Mouse (Mus musculus) erythroid progenitor cell, adult 5-6 weeks (primary cell): ENCODE data around the gene Abhd2. TPM values are rescaled to one million over a fixed set of nuclear protein-coding genes. Genes with fewer than 3 reads are reported as not detected.

ENCODE experiments used
- ATAC-seq: replicated peaks from 2 replicates; pipeline ENCODE4 v1.8.0; 2016; ENCODE audit warnings: moderate number of reproducible peaks, mild to moderate bottlenecking, moderate TSS enrichment, inconsistent platforms; ENCODE audit not compliant: poor library complexity, low FRiP score, severe bottlenecking
- total RNA-seq, 2 experiments: library from RNA; stranded (forward) in 1 of 2; stranded (reverse) in 1 of 2; fragments of 150-400 nt in 1 of 2; fragments of 186-747, 209-891 nt in 1 of 2; gene quantifications; 2 replicates each; pipeline versions ENCODE4 v1.2.3 to v1.2.4; 2015 to 2017; ENCODE audit warnings: low replicate concordance in 2 of 2

The Abhd2 gene
- total RNA-seq, 2 experiments from 2014 or later: 21.9 to 39.0 TPM

DNA sequence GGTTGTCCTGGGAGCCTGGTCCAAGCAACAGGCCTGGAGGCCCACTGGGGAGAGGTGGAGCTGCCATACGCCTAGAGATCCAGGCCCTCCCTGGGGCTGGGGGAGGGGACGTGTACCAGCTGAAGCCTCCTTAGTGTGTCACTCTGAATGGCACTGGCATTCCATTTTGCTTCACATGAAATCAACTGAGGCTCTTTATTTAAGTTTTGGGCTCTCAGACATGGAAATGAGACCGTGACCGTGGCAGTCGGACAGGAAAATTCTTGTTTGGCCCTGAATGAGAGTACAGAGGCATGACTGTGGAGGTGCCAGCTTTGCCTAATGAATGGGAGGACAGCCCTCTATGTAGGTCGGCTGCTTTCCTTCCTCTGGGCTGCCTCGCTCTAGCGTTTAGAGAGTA lies 89.2 kb downstream of the Abhd2 start:
- ATAC-seq: no peak

DNA sequence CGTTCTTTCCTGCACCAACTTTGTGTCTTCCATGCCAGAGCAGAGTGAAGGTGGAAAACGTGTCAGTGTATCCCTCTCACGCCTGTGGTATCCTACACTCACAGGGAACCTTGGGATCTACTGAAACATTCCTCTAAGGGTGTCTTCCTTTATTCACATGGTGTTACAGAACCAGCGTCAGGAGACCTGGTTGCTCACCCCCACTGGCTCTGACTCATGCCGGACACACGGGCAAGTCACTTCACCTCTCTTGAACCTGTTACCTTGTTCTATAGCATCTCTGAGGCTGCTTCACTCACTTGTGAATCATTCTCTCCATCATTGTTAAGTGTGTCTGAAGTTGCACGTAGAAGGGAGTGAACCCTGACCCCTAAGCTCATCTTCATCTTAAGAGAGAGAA lies 89.8 kb downstream of the Abhd2 start:
- ATAC-seq: no peak

DNA sequence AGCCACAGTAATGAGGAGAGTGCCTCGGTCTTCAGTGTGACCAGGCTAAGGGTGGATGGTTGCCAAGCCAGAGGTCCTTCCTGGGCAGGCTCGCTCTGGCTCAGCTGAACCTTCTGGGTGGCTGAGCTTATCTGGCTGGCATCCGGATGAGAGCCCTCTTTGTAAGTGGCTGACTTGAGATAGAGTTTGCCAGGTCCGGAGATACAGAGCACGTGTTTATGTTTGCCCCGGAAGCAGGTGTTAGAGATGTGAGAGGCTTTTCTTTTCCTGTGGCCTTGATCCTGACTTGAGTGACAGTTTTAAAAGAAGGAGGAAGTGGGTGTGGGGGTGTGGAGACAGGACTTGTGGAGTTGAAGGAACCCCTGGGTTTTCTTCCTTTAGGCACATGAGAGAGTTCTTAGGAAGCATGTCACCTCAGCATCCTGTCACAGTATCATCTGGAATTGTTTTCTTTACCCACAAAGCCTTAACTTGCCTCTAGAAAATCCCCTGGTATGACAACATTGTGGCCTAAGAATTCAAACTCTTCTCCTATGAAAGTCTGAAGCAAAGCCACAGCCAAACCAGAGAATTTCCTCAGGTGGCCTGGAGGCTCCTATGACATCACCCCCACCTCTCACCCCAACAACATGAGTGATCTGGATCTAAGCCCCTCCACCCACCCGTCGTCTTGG lies 90.5 kb downstream of the Abhd2 start:
- ATAC-seq: 0 out of 2 replicates have a peak, but pooled peaks have one; percentile 40

DNA sequence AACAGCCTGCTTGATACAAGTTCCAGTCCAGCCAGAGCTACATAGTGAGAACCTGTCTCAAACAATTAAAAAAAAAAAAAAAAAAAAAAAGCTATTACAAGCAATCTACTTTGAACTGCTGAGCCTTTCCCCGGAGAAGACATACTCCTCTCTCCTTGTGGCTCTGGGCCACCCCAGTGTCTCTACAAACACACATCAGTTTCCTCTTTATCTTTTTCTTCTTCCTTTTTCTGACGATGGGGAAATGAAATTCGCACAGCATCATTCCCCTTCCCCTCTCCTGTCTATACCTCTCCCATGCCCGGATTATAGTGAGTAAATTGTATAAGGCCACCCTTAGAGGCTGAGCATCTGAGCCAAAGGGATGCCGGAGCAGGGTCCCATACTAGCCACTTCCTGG lies 95.7 kb downstream of the Abhd2 start:
- ATAC-seq: no peak

DNA sequence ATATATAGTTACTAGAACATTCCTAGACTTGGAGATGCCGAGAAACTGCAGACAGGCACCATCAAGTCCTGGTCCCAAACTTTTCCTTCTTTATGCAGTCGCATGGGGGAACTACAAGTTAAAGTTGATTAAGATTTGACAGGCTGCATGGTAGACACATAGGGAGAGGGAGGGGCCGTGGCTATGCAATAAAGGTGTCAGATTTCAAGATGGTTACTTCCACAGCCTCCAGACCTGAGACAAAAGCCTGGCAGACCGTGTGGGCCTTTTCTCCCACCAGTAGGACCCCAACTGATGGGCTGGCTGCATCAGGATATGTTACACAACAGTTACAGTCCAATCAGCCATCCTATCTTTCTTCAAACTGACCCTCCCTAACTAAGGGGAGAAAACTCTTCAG lies 96.4 kb downstream of the Abhd2 start:
- ATAC-seq: no peak

DNA sequence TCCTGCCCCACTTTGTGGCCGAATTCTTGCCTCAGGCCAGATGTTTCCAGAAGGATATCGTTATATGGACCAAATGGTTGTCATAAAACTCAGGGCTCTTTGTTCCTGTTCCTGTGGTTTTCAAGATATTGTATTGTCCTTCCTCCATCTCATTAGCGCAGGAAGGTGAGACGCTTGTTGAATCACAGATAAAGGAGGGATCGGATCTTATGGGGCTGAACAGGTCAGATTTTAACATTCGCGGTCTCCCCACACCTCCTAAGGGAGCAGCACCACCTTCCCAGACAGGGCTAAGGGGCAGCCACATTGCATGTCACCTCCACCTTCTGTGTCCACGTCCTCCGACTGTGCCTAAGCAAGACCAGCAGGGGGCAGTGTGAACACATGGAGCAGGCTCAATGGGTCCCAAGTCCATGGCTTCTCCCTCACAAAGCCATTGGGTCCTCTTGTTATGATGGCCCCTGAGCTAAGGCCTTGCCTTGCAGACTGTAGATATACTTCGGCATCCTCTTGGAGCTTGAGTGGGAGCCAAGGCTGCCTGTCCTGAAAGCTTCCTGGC lies 98.4 kb downstream of the Abhd2 start:
- peak; percentile 88 for ATAC-seq

DNA sequence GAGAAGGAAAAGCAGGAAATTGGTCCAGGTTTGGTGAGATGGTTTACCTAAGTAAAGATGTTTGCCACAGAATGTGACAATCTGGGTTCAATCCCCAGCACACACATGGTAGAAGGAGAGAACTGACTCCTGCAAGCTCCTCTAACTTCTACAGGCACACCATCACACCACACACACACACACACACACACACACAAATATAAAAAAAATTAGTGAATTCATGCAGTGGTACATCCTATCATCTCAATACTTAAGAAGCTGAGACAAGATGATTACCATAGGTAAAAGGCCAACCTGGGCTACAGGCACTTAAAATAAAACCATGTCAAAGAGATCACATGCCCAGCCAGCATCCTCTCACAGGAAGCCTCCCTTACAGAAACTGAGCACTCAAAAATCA lies 101.0 kb downstream of the Abhd2 start:
- ATAC-seq: no peak

DNA sequence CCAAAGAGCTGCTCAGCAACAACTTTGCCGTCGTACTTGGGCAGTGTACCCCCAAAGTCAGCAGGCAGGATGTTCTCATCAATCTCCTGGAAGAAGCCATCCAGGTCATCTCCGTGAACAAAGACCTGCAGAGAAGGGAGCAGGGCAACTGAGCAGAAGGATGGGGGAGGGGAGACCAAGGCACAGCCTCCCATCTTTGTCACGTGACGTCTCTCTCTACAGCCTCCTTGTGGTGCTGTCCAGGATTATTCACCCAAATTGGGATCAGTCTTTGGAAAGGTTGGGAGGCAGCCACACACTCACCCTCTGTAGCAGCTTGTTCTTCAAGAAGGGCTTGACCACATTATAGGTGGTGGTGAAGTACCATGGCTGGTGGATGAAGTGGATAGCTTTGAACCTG lies 102.6 kb downstream of the Abhd2 start:
- ATAC-seq: no peak

DNA sequence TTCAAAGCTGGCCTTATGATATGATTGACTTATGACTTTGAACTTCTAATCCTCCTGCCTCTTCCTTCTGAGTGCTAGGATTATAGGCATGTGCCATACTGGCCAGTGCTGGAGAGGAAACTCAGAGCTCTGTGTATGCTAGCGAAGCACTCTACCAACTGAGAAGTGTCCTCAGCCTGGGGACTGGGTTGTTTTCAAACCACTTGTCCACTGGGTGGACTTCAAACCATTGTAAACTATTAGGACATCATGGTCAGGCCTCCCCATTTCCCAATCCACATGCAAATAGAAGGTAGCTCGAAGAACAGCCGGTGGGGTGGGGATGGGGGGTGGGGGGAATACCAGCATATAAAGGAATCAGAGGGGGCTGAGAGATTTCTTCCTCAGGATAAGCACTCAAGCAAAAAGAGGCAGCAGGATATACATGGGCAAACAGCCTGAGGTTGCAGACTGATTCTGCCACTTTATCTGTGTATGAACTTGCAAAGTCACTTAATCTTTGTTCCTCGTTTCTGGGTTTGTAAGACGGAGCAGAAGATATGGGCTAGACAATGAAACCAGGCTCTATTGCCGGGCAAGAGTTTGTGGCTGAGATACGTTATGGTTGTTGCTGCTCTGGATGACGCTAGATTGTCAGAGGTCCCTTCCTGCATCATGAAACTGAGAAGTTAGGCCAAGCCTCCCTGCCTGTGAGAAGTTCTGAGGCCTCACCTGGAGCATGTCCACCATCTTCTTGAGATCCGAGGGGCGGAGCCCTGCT lies 103.7 kb downstream of the Abhd2 start:
- no peak for ATAC-seq

DNA sequence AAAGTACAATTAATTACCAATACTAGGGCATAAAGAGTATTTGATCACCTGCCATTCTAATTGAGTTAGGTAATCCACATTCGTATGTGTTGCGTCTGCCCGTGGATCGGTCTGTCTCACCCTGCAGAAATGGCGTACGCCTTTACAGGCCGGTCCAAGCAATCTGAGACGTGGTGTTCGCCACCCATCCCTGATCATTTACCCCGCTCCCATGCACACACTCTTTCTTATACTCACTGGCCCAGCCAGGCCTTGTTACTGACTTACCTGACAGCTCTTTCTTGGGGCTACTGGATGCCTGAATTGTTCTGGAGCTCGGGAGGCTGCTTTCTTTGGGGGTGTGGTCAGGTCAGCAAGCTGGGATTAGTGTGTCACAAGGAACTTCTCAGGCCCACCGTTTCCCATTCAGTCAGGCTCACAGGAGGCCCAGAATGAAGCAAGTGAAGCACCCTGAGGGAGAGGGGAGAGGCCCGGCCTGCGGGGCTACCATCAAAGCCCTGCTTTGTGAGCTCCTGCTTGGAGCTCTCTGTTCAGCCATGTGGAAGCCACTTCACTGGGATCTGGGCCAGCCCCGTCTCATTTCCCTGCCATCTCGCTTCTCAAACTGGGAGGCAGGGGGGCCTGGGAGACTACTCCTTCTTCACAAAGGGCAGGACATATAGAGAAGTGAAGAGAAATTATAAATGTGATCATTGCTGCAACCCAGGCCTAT lies 113.6 kb downstream of the Abhd2 start, which contains the start of gene Rlbp1:
TSS of gene Rlbp1 (minus strand) at position 627 of the 712 bp plus-strand sequence.
- ATAC-seq: no peak

DNA sequence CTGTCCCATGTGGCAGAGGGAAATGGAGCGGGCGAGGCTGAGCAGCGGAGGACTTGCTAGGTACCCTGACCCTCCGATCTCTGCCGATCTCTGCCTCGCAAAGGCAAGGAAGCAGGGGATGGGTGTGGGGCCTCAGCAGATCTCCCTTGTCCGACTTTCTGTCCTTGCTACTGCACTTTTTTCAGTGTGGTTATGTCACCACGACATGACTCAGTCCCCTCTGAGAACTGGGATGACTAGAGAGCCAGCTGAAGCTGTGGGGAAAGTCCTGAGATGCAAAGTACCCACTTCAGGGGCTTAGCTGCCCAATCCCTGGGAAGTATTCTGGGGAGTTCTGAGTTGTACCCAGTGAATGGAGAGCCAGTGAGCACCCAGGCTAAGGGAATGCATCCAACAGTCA lies 114.1 kb downstream of the Abhd2 start:
- no peak for ATAC-seq

DNA sequence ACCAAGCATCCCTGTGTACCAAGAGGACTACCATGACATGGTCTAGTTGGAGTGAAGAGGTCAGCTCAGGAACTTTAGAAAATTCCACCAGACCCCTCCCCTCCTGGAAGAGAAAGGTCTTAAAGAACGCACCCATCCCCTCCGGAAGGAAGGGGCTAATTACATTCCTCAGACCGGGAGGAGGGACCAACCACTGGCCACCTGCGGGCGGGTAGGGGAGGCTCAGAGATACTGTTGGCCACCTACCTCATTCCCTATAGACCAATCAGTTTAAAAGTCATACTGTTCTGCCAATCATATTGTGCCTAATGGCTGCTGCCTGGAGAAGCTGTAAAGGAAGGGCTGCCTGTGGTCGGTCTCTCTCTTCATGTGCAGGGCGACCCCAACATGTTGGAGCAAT lies 115.0 kb downstream of the Abhd2 start:
- no peak for ATAC-seq

DNA sequence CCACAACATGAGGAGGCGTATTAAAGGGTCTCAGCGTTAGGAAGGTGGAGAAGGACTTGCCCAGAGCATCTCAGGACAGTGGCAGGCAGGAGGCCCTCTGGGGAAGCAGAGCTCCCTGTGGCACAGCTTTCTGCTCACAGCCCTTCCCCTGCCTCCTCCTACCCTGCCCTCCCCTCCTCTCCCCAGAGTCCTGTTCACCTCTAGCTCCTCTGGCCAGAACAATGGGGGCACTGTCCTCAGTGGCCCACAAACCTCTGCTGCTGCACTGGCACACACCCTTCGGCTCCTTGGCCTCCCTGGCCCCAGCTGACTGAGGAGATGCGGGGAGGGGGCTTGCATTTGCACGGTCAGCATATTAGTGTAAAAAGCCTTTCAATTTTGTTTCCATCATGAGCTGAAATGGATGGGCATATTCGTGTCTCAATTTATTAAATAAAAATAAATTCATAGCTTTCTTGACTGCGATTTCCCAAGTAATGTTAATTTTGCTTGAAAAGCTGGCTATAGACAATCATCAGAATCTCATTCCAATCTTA lies 115.7 kb downstream of the Abhd2 start:
- ATAC-seq: no peak

DNA sequence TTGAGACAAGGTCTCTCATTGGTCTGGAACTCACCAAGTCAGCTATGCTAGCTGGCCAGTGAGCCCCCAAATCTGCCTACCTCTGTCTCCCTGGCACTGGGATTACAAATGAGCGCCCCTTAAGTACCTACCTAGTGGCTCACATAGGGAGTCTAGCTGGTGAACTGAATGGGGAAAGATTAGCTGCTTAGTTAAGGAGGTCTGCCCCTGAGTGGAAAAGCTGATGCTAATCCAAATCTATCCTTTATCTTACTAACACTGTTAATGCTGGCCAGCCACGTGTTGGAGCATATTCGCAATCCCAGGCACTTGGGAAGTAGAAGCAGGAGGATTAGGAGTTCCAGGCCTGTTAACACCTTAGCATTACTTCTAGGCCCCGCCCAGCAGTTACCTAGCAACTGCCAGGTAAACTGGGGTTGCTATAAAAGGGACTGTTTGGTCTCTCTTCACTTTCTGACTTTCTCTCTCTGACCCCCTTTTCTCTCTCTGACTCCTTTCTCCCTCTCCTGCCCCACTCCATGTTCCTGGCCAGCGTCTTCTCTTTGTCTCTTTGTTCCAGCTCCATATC lies 117.2 kb downstream of the Abhd2 start:
- ATAC-seq: no peak

DNA sequence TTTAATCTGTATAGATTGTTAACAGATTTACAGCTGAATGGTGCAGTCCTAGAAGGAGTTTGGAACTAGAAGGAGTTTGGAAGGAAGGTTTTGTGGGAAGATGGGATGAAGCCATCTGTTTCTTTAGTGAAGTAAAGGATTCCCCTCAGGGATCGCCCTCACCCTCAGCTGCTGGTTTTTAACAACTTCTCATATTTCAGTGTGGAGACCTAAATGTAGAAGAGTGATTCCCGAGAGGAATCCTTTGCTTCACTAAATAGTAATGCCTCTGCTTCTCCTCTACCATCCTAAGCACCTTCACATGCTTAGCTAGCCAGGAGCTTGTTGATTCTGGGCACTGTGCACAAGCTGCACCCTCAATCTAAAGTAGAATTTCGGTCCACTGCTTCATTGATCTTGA lies 118.5 kb downstream of the Abhd2 start:
- peak; percentile 7; the same call in 1 of the 2 replicates for ATAC-seq

DNA sequence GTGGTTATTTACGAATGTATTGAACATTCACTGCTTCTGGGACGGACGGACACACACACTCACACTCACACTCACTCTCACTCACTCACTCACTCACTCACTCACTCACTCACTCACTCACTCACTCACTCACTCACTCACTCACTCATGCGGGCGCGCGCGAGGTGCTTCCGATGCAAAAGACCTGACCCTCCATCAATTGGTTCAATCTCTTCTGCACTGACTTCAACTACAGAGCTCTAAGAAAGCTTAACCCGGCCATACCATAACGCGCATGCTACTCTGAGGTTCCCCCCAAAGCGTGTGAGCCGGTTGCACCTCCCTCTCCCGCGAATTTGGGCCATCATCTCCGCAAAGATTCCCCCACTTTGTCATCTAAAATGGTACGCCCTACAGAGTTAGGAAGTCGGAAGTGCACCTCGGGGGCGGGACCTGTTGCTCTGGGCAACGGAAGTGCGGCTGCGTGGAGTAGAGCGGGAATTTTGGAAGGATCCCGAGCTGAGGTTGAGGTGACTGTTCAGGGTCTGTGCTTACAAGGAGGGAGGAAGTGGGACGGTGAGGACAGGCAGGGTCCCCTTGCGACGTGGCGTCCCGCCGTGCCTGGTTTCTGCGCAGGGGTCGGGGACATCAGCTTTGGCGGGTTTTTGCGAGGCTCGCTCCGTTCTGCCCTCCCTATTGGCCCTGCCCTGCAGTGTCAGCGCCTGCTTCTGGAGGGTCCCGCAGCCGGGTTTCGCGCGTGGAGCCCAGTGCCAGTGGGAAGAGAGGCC lies 119.1 kb downstream of the Abhd2 start, which contains the start of gene Fanci:
TSS of gene Fanci (plus strand) at position 47 of the 767 bp plus-strand sequence.
- ATAC-seq: peak; percentile 91

DNA sequence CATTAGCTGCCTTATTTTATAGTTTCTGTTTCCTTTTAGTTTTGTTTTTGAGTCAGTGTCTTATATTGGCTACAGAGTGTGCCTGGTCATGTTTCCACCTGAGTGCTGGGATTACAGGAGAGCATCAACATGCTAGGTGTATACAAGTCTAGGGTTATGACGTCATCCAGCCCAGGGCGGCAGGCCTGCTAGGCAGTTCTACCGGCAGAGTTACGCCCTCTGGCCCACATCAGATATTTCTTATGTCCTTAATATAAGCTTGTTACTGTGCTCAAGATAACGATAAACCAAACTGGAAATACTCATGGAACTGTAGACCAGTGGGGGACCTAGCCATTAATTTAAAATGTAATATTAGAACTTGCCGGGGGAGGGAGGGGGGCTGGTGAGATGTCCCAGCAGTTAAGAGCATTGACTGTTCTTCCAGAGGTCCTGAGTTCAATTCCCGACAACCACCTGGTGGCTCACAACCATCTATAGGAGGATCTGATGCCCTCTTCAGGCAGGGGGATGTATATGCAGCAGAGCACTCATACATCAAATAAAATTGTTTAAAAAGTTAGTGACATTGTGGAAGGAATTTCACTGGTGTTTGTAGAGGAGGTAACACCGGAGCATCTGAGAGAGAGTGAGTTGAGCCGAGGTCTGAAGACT lies 120.0 kb downstream of the Abhd2 start:
- ATAC-seq: peak; percentile 78

DNA sequence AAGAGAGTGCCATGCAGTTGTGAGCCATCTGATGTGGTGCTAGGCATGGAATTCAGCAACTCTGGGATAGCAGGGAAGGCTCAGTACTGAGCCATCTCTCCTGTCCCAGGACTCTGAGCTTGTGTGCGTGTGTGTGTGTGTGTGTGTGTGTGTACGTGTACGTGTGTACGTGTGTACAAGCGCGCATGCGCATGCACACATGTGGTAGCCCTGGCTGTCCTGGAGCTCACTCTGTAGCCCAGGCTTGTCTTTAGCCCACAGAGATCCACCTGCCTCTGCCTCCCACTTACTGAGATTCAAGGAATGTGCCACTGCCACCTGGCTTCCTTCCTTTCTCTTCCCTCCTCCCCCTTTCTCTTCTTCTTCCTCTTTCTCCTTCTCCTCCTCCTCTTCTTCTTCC lies 120.9 kb downstream of the Abhd2 start:
- no peak for ATAC-seq

DNA sequence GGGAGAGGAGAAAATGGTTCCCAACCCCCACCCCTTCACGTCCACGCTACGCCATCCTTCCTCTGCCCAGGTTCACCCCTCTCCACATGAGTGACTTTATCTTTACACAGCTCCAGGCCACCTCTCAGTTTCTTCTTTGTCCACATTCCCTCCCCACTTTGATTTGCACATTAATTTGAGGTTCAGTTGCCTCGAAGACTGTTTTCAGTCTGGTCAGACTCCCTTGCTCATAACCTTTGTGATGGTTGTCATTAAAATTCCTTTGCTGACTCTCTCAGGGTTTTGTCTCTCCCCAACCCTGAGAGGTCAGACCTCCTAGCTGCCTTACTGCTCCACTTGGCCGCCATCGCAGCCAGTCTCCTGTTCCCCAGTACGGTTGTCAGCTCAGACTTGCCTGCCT lies 121.7 kb downstream of the Abhd2 start:
- ATAC-seq: no peak
